Mouse (Mus musculus) heart, adult 8-10 months (tissue): Measurements from ENCODE around the gene Umps. TPM values are rescaled to one million over a fixed set of nuclear protein-coding genes. Genes with fewer than 3 reads are reported as not detected.

Experiments
- DNase-seq: peaks from one replicate; pipeline ENCODE4 v3.0.0; 2022; ENCODE audit warnings: low spot score
- total RNA-seq, 4 experiments: library from RNA; stranded (reverse); gene quantifications; 2 replicates each; pipeline ENCODE4 v1.2.4; 2022

Gene Umps
- total RNA-seq, 4 experiments from 2014 or later, result 7.9 to 9.1 (median 8.3) TPM

DNA sequence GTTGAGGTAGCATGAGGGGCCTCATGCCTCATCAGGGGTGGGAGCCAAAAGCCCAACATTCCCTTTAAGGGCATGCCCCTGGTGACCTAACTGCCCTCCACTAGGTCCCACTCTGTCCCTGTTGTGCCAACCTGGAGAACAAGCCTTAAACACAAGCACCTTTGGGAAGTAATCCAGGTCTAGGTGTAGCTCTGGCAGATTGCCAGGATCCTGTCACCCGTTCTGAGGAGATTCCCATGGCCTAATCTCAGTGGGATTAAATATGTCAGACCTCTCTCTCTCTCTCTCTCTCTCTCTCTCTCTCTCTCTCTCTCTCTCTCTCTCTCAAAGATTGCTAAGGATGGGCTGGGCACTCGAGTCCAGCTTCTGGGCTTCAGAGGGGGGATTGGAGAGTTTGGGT is 35.2 kb downstream of the Umps start:
- no peak for DNase-seq

DNA sequence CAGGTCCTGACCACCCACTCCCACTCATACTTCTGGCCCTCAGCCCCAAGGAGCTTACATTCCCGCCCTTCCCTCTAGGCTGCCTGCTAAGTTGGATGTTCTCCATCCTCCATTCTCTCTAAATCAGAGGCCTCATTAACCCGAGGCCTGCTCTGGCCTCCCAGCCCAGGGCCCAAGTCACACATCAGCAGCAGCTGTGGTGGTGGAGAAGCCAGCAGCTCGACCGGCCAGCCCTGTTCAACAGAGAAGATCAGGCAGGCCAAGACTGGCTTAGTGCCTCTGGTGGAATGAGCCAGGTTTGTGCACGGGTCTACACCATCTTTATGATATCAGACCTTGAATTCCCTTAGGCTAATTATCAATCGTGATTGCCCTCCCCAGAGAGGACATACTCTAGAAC is 36.1 kb downstream of the Umps start:
- DNase-seq, result no peak

DNA sequence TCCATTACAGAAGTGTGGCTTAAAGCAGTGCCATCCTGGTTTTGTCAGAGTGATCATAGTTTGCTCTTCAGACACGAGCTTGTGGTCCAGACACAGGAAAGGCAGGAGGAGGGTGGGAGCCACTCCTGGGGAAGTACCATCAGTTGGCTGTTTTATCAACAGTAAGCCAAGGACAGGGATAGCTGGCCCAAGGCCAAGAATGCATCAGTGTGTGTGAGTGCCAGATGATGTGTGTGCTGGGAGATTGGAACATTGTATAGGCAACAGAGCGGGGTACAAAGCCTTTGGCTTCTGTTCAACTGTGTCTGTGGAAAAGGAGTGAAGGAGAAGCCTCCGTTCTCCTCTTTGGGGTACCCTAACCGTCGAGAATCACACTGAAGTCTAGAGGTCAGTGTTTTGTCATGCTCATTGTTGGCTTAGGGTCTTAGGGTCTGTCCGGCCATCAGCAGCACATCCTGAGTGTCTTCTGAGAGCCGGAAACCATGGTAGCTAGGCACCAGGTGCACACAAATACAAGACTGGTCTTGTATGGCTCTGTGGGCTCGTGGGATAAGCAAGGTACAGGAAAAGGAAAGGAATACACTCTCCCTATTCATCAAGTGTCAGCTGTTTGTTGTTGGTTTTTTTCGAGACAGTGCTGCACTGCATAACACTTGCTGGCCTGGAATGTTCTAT is 37.9 kb downstream of the Umps start:
- DNase-seq, result no peak

DNA sequence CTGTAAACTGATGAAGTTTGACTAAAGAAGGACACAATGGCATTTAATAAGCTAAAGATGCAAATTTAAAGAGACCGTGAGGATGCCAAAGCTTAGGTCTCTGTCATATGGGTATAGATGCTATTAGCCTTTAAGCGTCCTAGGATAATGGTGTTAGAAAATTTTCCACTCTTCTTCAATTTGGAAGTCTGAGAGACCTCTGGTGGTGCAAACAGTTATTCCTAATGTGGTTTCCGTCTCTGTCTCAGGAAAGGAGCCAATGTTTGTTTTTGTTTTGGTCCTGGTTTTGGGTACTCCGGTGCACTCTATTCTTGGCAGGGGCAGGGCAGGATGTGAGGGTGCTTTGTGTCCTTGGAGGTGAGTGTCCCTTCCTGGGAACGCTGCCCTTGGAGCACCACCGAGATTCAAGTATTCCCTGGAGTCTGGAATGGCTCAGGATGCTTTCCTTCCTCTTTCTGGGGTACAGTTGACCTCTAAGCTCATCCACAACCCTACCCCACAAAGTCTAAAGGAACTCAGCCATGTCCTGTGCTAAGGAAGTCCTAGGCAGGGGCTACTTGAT is 39.5 kb downstream of the Umps start:
- no peak for DNase-seq

DNA sequence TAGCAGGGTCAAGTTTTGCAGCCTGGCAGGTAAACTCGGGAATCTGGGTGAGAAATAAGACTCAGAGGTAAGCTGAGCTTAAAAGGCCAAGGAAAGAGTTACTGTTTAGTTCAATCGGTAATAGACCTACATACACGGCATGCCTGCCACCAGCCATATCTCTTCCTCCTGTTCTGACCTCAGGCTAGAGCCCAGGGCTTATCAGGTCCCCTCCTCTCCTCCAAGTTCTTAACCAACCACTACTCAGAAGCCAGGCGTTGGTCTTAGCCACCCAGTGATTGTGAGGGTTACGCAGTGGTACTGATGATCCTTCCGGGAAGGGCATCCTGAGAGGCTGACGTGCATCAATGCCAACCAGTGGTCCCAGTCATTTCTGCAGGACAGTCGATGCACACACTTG is 43.1 kb downstream of the Umps start:
- DNase-seq, result no peak

DNA sequence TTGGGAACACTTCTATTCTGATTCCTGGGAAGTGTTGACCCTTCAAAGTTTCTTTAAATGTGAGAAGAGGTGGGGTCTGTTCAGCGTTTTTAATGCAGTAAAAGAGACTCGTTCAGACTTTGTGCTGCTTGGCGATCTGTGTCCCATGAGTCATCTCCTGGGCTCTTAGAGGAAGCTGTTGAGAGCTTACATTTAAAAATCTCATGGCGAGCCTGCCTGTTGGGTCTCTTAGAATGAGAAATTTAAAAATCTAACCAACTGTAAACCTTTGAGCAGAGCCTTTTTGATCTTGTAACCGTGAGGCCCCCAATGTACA is 43.9 kb downstream of the Umps start:
- DNase-seq, result no peak

DNA sequence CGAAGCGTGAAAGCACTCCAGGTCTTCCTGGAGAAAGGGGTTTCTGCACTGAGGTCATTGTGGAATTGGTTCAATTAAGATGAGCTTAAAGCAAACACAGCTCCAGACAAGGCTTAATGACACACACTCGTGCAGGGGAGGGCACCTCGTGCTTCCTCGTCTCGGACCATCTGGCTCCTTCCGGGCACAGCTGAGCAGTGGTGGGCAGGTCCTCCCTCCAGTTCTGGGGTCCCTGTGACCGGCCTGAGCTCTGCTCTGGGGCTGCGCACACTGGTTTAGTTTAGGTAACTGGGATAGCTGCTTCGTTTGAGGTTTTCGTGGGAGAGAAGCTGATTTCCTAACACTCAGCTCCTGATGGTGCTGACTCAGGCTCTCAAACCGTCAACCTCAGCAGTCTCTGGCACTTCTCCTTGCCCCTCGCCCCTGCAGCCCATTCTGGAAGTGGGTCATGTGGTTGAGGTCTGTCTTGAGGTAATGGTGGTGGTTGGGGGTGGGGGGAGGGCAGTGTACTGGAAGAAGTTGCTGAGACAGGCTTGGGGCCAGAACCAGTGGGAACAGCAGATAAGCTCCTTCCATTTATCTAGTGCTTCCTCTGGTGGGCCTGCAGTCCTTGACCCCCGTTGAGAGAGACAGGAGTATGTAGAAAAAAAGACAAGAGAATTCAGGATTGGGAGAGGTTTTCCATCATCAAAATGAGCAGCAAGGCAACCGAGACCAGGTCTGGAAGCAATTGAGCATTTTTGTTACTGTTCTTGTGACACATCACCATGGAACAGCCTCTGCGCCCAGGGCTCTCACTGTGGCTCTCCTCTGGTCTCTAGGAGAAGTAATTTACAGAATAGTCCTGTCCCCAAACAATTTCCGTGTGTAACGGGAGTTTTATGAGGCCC is 44.5 kb downstream of the Umps start:
- DNase-seq, result no peak

DNA sequence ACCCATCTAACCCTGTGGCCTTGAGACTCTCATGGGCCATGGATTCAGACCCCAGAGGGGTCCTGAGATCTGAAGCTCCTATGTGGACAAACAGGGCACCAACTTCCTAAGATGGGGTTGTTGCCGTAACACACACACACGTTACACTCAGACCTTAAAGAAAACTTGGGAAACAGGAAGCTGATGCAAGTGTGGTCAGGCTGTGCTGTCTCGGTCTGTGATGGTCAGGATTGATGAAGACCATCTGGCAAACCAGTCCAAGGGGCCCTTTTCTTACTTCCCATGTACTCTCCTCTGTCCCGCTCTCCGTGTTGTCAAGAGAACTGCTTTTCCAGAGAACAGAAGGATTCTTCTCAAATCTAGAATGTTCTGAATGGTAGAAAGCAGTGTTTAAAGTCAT is 45.3 kb downstream of the Umps start:
- DNase-seq, result no peak

DNA sequence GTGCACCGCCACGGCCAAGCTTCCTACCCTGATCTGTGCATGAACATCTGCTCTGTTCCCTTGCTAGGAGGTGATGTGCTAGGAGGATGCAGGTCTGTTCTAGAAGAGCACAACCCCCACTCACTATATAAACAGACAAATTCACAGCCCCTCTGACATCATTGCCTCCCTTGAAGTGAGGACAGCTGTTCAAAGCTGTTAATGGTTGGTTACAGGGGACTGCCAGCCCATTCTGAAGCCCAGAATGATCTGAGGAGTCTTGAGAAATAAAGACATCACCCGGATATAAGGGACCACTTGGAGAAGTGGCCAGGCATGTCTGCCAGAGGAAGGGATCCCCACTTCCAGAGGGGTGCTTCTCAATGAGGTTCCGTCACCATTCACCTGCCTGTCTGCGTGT is 48.9 kb downstream of the Umps start:
- no peak for DNase-seq

DNA sequence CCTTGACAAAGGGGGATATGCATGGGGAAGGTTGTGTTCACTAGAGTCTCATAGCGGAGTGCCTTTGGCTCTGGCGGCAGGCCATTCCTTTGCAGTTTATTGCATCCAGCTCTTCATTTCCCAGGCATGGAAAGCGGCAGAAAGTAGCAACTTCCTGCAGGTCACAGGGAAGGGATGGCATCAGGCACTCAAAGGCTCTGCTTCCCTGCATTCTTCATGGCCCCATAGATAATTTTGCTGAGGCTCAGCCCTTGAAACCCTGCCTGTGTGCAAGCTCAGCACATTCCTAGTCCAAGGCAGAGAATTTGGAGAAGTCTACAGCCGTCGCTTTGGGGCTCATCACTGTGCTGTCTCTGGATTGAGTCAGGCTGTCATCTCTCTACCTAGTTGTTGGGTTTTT is 49.4 kb downstream of the Umps start:
- DNase-seq, result no peak

DNA sequence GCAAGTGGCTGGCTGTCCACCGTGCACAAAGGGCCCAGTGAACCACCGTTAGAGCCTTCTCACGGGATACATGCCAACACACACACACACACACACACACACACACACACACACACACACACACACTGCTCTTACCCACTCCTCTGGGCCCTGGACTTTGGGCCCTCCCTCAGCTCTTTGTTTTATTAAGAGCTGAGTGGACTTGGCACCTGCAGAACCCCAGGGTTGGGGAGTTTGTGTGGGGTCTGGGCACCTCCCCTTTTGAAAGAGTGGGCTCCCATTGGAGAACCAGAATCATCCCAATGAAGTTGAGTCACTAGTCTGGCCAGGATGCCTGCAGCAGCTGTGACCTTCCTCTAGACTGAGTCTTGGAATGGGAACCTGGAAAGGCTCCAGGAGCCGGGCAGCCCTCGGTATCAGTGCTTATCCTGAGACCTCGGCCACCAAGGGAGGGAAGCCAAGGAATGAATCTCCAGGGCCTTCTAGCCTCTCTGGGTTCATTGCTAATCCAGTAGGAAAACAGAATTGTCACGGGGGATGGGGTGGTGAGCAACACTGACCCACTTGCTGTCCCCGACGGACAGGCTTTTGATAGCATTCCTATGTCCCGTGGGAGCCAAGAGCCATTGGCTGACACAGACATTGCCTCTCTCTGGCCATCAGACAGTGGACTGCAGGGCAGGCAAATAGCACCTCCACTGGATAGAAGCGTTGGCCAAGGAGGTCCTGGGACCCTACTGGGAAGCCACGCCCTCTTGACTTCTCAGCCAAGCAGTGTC is 50.2 kb downstream of the Umps start:
- DNase-seq, result peak; percentile 82

DNA sequence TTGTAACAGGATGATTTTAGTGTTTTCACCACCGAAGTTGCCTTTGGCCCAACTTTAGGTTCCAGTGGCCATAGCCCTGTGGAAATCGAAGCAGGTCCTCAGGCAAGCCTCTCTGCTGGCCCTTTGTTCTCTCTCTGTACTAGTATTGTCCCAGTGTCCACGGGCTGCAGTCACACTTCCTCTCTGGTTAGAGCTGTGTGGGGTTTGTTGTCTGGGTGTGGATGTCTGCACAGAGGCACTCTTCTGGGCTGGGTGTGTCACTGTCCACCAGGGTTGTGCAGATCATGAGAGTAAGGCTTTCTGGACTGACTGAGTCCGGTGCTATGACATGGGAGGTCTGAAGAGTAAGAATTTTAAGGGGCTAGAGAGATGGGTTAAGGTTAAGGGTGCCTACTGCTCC is 51.8 kb downstream of the Umps start:
- DNase-seq, result no peak

DNA sequence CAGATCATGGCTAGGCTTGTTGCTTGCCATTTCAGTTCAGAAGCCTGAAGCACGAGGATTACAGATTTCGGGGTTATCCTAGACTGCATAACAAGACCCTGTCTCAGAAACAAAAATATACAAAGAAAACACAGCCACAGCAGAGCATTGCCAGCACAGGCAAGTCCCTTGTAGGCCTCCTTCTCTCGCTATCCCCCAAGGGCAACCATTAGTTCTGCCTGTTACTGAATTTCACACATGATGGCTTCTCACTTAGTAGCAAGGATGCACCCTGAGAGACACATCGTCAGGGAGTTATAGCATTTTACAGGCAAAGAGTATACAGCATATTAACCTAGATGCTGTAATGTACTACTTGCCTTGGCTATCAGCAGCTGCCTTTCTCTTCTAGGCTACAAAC is 58.6 kb downstream of the Umps start:
- no peak for DNase-seq

Other genes with a start within 250 kb of the Umps start
- gene Muc13, start 173.0 kb downstream of the Umps start, total RNA-seq, result under 1 TPM in 2 of 4 experiments, not detected in 2; 0.09 to 0.14 TPM
- 100 to 1,000 TPM in 1 of 4 experiments, 10 to 100 TPM in 3; 87.6 to 103 (median 91.3) TPM for gene Itgb5, start 137.4 kb downstream of the Umps start, total RNA-seq